Mouse (Mus musculus) cortical plate, adult 2 months (tissue): Measurements from ENCODE around the gene Bicd2.

Experiments
- CTCF ChIP-seq: fragments of 200-500 bp; IDR thresholded peaks from 2 replicates; pipeline ENCODE4 v1.5.1; 2011; ENCODE audit warnings: mild to moderate bottlenecking, control low read depth, low read length; ENCODE audit not compliant: insufficient read depth; ENCODE audit errors: extremely low read depth
- POLR2A ChIP-seq: fragments of 200-500 bp; IDR thresholded peaks from 2 replicates; pipeline ENCODE4 v1.6.1; 2011; ENCODE audit warnings: mild to moderate bottlenecking, low read length, control low read depth; ENCODE audit not compliant: insufficient read depth; ENCODE audit errors: extremely low read depth

GRCm38 (mm10) chr13:49322739-49323138 is 18.6 kb upstream of the Bicd2 start:
- TF ChIP-seq CTCF (no peak), POLR2A (no peak)
